Mouse (Mus musculus) testis, adult 2 months (tissue): ENCODE measurements at regions not wholly inside any gene's neighbourhood (a gene's known extent, or its start where the extent isn't known, plus 50 kb on each side); places are given as distances from the start of the nearest gene placed in this dataset.

Experiments used
- CTCF ChIP-seq: fragments of 200-500 bp; IDR thresholded peaks from 2 replicates; pipeline ENCODE4 v1.5.1; 2012; ENCODE audit warnings: low read depth, mild to moderate bottlenecking, inconsistent platforms, low read length, moderate library complexity; ENCODE audit not compliant: control insufficient read depth, insufficient read depth, insufficient replicate concordance
- POLR2A ChIP-seq: fragments of 200-500 bp; IDR thresholded peaks from 2 replicates; pipeline ENCODE4 v1.6.1; 2012; ENCODE audit warnings: low read depth, mild to moderate bottlenecking, inconsistent platforms, low read length, moderate library complexity; ENCODE audit not compliant: control insufficient read depth

DNA sequence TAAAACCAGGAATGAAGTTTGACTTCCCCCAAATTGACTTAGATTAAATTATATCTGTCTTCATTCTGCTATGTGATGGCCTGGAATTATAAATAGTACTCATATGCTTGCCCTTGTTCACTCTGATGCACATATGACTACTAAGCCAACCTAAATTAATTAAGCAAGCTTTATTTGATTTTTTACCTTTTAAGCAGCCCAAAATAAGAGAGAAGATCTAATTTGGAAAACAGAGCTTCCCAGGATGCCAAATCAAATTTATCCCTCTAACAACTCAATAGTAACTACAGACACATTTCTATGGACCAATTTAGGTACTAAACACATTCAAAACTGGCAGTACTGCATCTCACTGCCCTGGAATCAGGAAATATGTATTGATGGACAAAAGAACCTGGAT is 342.1 kb upstream of the Slc8a1 start:
- no peak for TF ChIP-seq POLR2A
- no peak for TF ChIP-seq CTCF
